Mouse (Mus musculus) heart, embryonic 16.5 days (tissue): Measurements from ENCODE around the gene Sptssa. TPM values are rescaled to one million over a fixed set of nuclear protein-coding genes. Genes with fewer than 3 reads are reported as not detected.
"Not testable (repeated sequence)": the region's sequence is repeated elsewhere in the genome, so short reads cannot be mapped to it uniquely, and the experiment has no call there.

ENCODE experiments used
- ATAC-seq: fragments of 200-750 bp; cut with Nextera tagmentation; replicated peaks from 2 replicates; pipeline ENCODE4 v1.8.0; 2017; ENCODE audit warnings: moderate number of reproducible peaks; ENCODE audit not compliant: insufficient read depth, low FRiP score; ENCODE audit errors: extremely low read depth
- H3K27ac ChIP-seq: fragments of 300-500 bp; sonication (generic); 2 replicates; pipeline ENCODE4 v1.5.1; 2014; ENCODE audit warnings: mild to moderate bottlenecking, low read length, control low read depth, moderate library complexity
- H3K27me3 ChIP-seq: fragments of 300-500 bp; sonication (generic); 2 replicates; pipeline ENCODE4 v1.6.1; 2014; ENCODE audit warnings: low read length, mixed read lengths; ENCODE audit not compliant: control insufficient read depth, insufficient read depth
- H3K36me3 ChIP-seq: fragments of 300-500 bp; sonication (generic); 2 replicates; pipeline ENCODE4 v1.6.1; 2014; ENCODE audit not compliant: control insufficient read depth, insufficient read depth
- H3K4me1 ChIP-seq: fragments of 300-500 bp; sonication (generic); 2 replicates; pipeline ENCODE4 v1.6.1; 2014; ENCODE audit warnings: low read length, mixed read lengths; ENCODE audit not compliant: control insufficient read depth, insufficient read depth
- H3K4me2 ChIP-seq: fragments of 300-500 bp; sonication (generic); 2 replicates; pipeline ENCODE4 v1.6.1; 2014; ENCODE audit warnings: low read depth, mild to moderate bottlenecking, control low read depth, low read length
- H3K4me3 ChIP-seq: fragments of 300-500 bp; sonication (generic); 2 replicates; pipeline ENCODE4 v1.5.1; 2014; ENCODE audit warnings: mild to moderate bottlenecking, control low read depth, low read length
- H3K9ac ChIP-seq: fragments of 300-500 bp; sonication (generic); 2 replicates; pipeline ENCODE4 v1.6.1; 2014; ENCODE audit warnings: low read length, control low read depth
- H3K9me3 ChIP-seq: fragments of 300-500 bp; sonication (generic); replicated peaks from 2 replicates; pipeline ENCODE4 v1.6.1; 2016; ENCODE audit warnings: low read length; ENCODE audit not compliant: control insufficient read depth
- WGBS: fragments of 180-500 bp; shearing (Covaris S2); extraction: QIAGEN DNeasy Blood & Tissue Kit; methylation state at CpG from one replicate; pipeline ENCODE4 v1.1.7; 2014; 5-methylcytosine and 5-hydroxymethylcytosine counted together
- polyA plus RNA-seq: library from polyadenylated mRNA; unstranded; fragments of >200 nt; fragmentation: Nextera tagmentation; extraction: Ambion mirVana; gene quantifications from 2 replicates; pipeline ENCODE4 v1.2.1, GENCODE M21; 2015

Sptssa gene
- polyA plus RNA-seq, 1 experiment from 2014 or later: 168 TPM

- WGBS: 21% methylated on average over 1 of the region's 1 CpGs
- Histone ChIP-seq H3K9ac (no peak overlapping the region), H3K36me3 (peaks cover 2% of the 10 kb centered on the region; the same call in 1 of the 2 replicates)
Observed at GRCm38 (mm10) chr12:54683182-54683581, 26.8 kb upstream of the Sptssa start.

GRCm38 (mm10) chr12:54676709-54677108 lies 20.3 kb upstream of the Sptssa start:
- peaks cover 30% of the 10 kb centered on the region for H3K36me3 ChIP-seq
- H3K27ac ChIP-seq: no peak overlapping the region
- H3K27me3 ChIP-seq: no peaks in the 10 kb centered on the region
- ATAC-seq: no peak
- no peaks in the 10 kb centered on the region for H3K9me3 ChIP-seq
- no peak overlapping the region for H3K9ac ChIP-seq
- no peak overlapping the region for H3K4me3 ChIP-seq
- H3K4me2 ChIP-seq: no peak overlapping the region
- no peaks in the 10 kb centered on the region for H3K4me1 ChIP-seq
- WGBS: 96% methylated on average over 9 of the region's 9 CpGs

More at GRCm38 (mm10) chr12:54683182-54683581, 26.8 kb upstream of the Sptssa start:
- Histone ChIP-seq H3K27me3 (no peaks in the 10 kb centered on the region), H3K4me2 (no peak overlapping the region), H3K27ac (no peak overlapping the region), H3K4me1 (no peaks in the 10 kb centered on the region), H3K4me3 (no peak overlapping the region), H3K9me3 (no peaks in the 10 kb centered on the region)
- no peak for ATAC-seq

- 95% methylated on average over 4 of the region's 4 CpGs for WGBS
- H3K36me3 ChIP-seq: peaks cover 33% of the 10 kb centered on the region
- H3K9me3 ChIP-seq: no peaks in the 10 kb centered on the region
- no peak for ATAC-seq
- H3K27ac ChIP-seq: no peak overlapping the region
- H3K4me2 ChIP-seq: no peak overlapping the region
- H3K27me3 ChIP-seq: no peaks in the 10 kb centered on the region
- no peak overlapping the region for H3K9ac ChIP-seq
- no peaks in the 10 kb centered on the region for H3K4me1 ChIP-seq
- H3K4me3 ChIP-seq: no peak overlapping the region
Observed at GRCm38 (mm10) chr12:54675396-54675795, 19.0 kb upstream of the Sptssa start.

- peaks cover 24% of the 10 kb centered on the region for H3K36me3 ChIP-seq
- H3K4me1 ChIP-seq: no peaks in the 10 kb centered on the region
- H3K9me3 ChIP-seq: no peaks in the 10 kb centered on the region
- no peak overlapping the region for H3K4me2 ChIP-seq
- WGBS: 91% methylated on average over 4 of the region's 4 CpGs
- ATAC-seq: no peak
- H3K9ac ChIP-seq: no peak overlapping the region
- H3K4me3 ChIP-seq: no peak overlapping the region
- H3K27me3 ChIP-seq: no peaks in the 10 kb centered on the region
- no peak overlapping the region for H3K27ac ChIP-seq
Observed at GRCm38 (mm10) chr12:54671262-54671661, 14.9 kb upstream of the Sptssa start.

GRCm38 (mm10) chr12:54668141-54668540 lies 11.8 kb upstream of the Sptssa start:
- H3K36me3 ChIP-seq: peaks cover 10% of the 10 kb centered on the region
- WGBS: 92% methylated on average over 1 of the region's 1 CpGs
- H3K4me1 ChIP-seq: no peaks in the 10 kb centered on the region
- no peaks in the 10 kb centered on the region for H3K27me3 ChIP-seq
- H3K9me3 ChIP-seq: no peaks in the 10 kb centered on the region
- no peak overlapping the region for H3K27ac ChIP-seq
- no peak overlapping the region for H3K4me3 ChIP-seq
- no peak overlapping the region for H3K4me2 ChIP-seq
- H3K9ac ChIP-seq: no peak overlapping the region
- no peak for ATAC-seq

GRCm38 (mm10) chr12:54665526-54665925 lies 9.2 kb upstream of the Sptssa start:
- Histone ChIP-seq H3K9me3 (no peaks in the 10 kb centered on the region), H3K4me2 (no peak overlapping the region), H3K4me1 (no peaks in the 10 kb centered on the region), H3K27me3 (no peaks in the 10 kb centered on the region), H3K27ac (no peak overlapping the region), H3K9ac (no peak overlapping the region), H3K4me3 (no peak overlapping the region), H3K36me3 (peaks cover 5% of the 10 kb centered on the region; the same call in 1 of the 2 replicates)
- no peak for ATAC-seq
- 70% methylated on average over 6 of the region's 6 CpGs for WGBS

GRCm38 (mm10) chr12:54661470-54661869 lies 5.1 kb upstream of the Sptssa start:
- WGBS: 73% methylated on average over 5 of the region's 5 CpGs

GRCm38 (mm10) chr12:54659901-54660300 lies 3.5 kb upstream of the Sptssa start:
- Histone ChIP-seq H3K27me3 (no peaks in the 10 kb centered on the region), H3K4me2 (no peak overlapping the region), H3K9ac (no peak overlapping the region), H3K4me1 (peaks cover 4% of the 10 kb centered on the region), H3K27ac (no peak overlapping the region), H3K36me3 (no peaks in the 10 kb centered on the region), H3K4me3 (no peak overlapping the region), H3K9me3 (no peaks in the 10 kb centered on the region)
- ATAC-seq: no peak
- 79% methylated on average over 3 of the region's 3 CpGs for WGBS

More at GRCm38 (mm10) chr12:54661470-54661869, 5.1 kb upstream of the Sptssa start:
- not testable (repeated sequence) for H3K36me3 ChIP-seq, ATAC-seq, H3K4me3 ChIP-seq, H3K9me3 ChIP-seq, H3K9ac ChIP-seq, H3K4me1 ChIP-seq, H3K4me2 ChIP-seq, H3K27me3 ChIP-seq, H3K27ac ChIP-seq

GRCm38 (mm10) chr12:54658425-54659092 lies 2.2 kb upstream of the Sptssa start:
- H3K4me2 ChIP-seq: no peak overlapping the region
- H3K9ac ChIP-seq: no peak overlapping the region
- H3K4me1 ChIP-seq: peaks cover 18% of the 10 kb centered on the region
- ATAC-seq: no peak
- no peaks in the 10 kb centered on the region for H3K9me3 ChIP-seq
- no peak overlapping the region for H3K4me3 ChIP-seq
- H3K27me3 ChIP-seq: no peaks in the 10 kb centered on the region
- no peak overlapping the region for H3K27ac ChIP-seq
- 63% methylated on average over 7 of the region's 7 CpGs for WGBS
- H3K36me3 ChIP-seq: no peaks in the 10 kb centered on the region
